Mouse (Mus musculus) left cerebral cortex, postnatal 36 days (tissue): Measurements from ENCODE around the gene Hdac7. TPM values are rescaled to one million over a fixed set of nuclear protein-coding genes. Genes with fewer than 3 reads are reported as not detected.

Experiments
- total RNA-seq, 2 experiments: library from RNA; stranded (reverse); gene quantifications; 2 replicates each; pipeline ENCODE4 v1.2.3; 2021

Gene Hdac7
- total RNA-seq, 2 experiments from 2014 or later: 21.4 to 36.4 TPM

Other genes with a start within 250 kb of the Hdac7 start
- 10 to 100 TPM; 27.1 to 28.2 TPM for gene Rpap3, start 138.7 kb downstream of the Hdac7 start, total RNA-seq
- 1 to 10 TPM; 2.8 to 2.9 TPM for gene Endou, start 113.2 kb downstream of the Hdac7 start, total RNA-seq
- 10 to 100 TPM; 35.7 to 52.9 TPM for gene Rapgef3, start 76.5 kb downstream of the Hdac7 start, total RNA-seq
- gene Slc48a1, start 66.0 kb downstream of the Hdac7 start, total RNA-seq: 100 to 1,000 TPM; 165 to 196 TPM
- gene Vdr, start 66.1 kb upstream of the Hdac7 start, total RNA-seq: under 1 TPM; 0.35 to 0.61 TPM
- gene Tmem106c, start 119.7 kb upstream of the Hdac7 start, total RNA-seq: 10 to 100 TPM; 23.4 to 25.5 TPM
- gene Col2a1, start 160.2 kb upstream of the Hdac7 start, total RNA-seq: under 1 TPM; 0.30 to 0.48 TPM
- gene Pfkm, start 248.1 kb upstream of the Hdac7 start, total RNA-seq: 100 to 1,000 TPM; 381 to 455 TPM
- gene Senp1, start 249.2 kb upstream of the Hdac7 start, total RNA-seq: 10 to 100 TPM in 1 of 2 experiments, 1 to 10 TPM in 1; 9.8 to 14.5 TPM